Mouse (Mus musculus) c-Kit-positive CD71-negative TER-119-negative erythroid progenitor cells, embryonic 14.5 days (primary cell): ENCODE measurements around the gene Runx2.

ENCODE experiments used
- DNase-seq: peaks from one replicate; pipeline ENCODE4 v3.0.0-alpha.2; 2013; ENCODE audit warnings: low read depth

Runx2 gene

GRCm38 (mm10) chr17:44618691-44619090 is 195.9 kb downstream of the Runx2 start:
- DNase-seq, result no peak

GRCm38 (mm10) chr17:44618175-44618574 is 196.4 kb downstream of the Runx2 start:
- no peak for DNase-seq

GRCm38 (mm10) chr17:44617741-44618140 is 196.9 kb downstream of the Runx2 start:
- no peak for DNase-seq

- peak; percentile 29 for DNase-seq
Measured at GRCm38 (mm10) chr17:44613716-44614715, 200.6 kb downstream of the Runx2 start.

GRCm38 (mm10) chr17:44612641-44613040 is 202.0 kb downstream of the Runx2 start:
- DNase-seq, result no peak

- no peak for DNase-seq
Measured at GRCm38 (mm10) chr17:44612002-44612401, 202.6 kb downstream of the Runx2 start.

- DNase-seq, result no peak
Measured at GRCm38 (mm10) chr17:44611543-44611942, 203.1 kb downstream of the Runx2 start.

GRCm38 (mm10) chr17:44610828-44611227 is 203.8 kb downstream of the Runx2 start:
- DNase-seq, result no peak

- DNase-seq, result no peak
Measured at GRCm38 (mm10) chr17:44609897-44610641, 204.5 kb downstream of the Runx2 start.

- no peak for DNase-seq
Measured at GRCm38 (mm10) chr17:44609356-44609755, 205.2 kb downstream of the Runx2 start.

GRCm38 (mm10) chr17:44608907-44609306 is 205.7 kb downstream of the Runx2 start:
- DNase-seq, result no peak

- DNase-seq, result no peak
Measured at GRCm38 (mm10) chr17:44607383-44607782, 207.2 kb downstream of the Runx2 start.

GRCm38 (mm10) chr17:44606245-44606644 is 208.4 kb downstream of the Runx2 start:
- no peak for DNase-seq

GRCm38 (mm10) chr17:44605749-44606148 is 208.8 kb downstream of the Runx2 start:
- no peak for DNase-seq

GRCm38 (mm10) chr17:44603170-44603569 is 211.4 kb downstream of the Runx2 start:
- DNase-seq, result no peak

- DNase-seq, result no peak
Measured at GRCm38 (mm10) chr17:44601317-44602021, 213.1 kb downstream of the Runx2 start.

- DNase-seq, result no peak
Measured at GRCm38 (mm10) chr17:44599856-44600255, 214.7 kb downstream of the Runx2 start.

GRCm38 (mm10) chr17:44599132-44599531 is 215.5 kb downstream of the Runx2 start:
- DNase-seq, result no peak

- DNase-seq, result no peak
Measured at GRCm38 (mm10) chr17:44597918-44598504, 216.6 kb downstream of the Runx2 start.

- DNase-seq, result no peak
Measured at GRCm38 (mm10) chr17:44592737-44593090, 221.9 kb downstream of the Runx2 start.

GRCm38 (mm10) chr17:44592067-44592736 is 222.4 kb downstream of the Runx2 start:
- DNase-seq, result no peak
